Mouse (Mus musculus) 3T3-L1 (cell line): ENCODE measurements at regions not wholly inside any gene's neighbourhood (a gene's known extent, or its start where the extent isn't known, plus 50 kb on each side); places are given as distances from the start of the nearest gene placed in this dataset.

Experiments used
- DNase-seq: peaks from one replicate; pipeline ENCODE4 v3.0.0-alpha.2; 2015; ENCODE audit warnings: low read depth, low spot score

GRCm38 (mm10) chr2:123023918-123024317 lies 258.9 kb downstream of the Sqor start:
- no peak for DNase-seq

- no peak for DNase-seq
These were observed 259.3 kb downstream of the Sqor start for GRCm38 (mm10) chr2:123024380-123024779.

- DNase-seq, result no peak
These were observed 260.0 kb downstream of the Sqor start for GRCm38 (mm10) chr2:123024976-123025585.

DNA sequence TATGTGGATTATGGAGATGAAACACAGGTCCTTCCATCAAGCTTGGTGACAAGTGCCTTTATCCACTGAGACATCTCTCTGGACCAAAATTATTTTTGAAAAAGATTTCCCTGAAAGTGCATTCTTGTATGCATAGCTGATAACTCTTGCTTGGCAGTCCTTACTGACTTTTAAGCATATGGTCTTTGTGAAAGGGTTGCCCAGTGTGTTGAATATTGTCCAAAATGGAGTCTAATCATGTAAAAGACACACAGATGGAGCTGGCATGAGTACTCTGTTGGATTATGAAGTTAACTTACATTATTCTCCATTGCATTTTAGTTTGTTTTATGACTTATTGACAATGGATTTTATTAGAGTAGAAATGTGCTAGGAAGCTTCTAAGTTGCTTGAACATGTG lies 282.3 kb downstream of the Sqor start:
- no peak for DNase-seq

- no peak for DNase-seq
These were observed 299.6 kb downstream of the Sqor start for GRCm38 (mm10) chr2:123064648-123065047.

GRCm38 (mm10) chr2:123068809-123069208 lies 303.8 kb downstream of the Sqor start:
- no peak for DNase-seq

DNA sequence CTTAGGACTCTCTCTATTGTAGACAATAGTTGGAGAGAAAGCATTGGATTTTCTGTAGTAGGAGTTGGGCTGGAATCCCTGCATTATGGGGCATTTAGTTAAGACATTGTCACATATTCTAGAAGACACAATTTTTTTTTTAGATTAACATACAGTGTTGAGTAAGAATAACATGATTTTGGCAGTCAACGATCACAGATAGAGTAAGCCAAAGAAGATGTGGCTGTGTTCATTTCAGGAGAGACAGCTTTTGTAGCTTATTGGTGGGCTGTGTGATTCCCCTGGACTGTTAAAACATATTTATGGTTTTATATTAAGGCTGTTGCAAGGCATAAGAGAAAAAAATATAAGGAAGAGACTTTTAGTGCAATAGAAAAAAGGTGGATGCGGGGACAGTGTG lies 307.6 kb downstream of the Sqor start:
- no peak for DNase-seq

- no peak for DNase-seq
These were observed 308.5 kb downstream of the Sqor start for GRCm38 (mm10) chr2:123073476-123074085.

DNA sequence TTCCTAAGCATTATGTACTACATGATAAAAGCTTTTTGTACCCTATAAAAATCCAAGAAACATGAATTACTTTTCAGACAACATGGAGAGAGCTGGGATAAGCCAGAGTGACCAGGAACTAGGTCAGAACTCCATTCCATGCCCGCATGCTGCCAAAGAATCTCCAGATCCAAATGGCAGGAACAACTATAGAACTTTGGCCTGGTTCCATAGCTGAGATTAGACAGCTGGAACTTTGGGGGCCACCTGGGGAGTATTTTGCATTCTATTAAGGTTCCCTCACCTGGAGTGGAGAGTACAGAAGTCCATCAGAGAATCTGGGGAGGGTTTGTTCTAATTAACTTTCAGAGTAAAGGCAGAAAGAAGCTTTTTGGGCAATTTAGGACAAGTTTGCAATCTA lies 327.7 kb downstream of the Sqor start:
- no peak for DNase-seq

DNA sequence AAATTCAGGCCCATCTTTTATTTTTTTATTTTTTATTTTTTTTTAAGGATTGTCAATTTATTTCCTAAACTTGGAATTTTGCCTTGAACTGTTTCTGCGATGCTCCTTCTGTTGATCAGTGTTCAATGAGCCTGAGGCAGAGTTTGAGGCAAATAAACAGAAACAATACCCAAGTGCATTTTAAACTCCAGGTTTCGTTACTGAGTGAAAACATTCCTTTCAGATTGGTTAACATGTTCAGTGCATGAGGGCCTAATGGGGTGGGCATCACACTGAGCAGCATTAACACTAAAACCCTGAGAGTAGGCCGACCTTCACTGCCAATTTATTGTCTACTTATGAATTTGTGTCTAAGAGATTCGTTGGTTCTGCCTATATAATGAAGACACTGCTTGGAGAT lies 338.5 kb downstream of the Sqor start:
- DNase-seq, result no peak

DNA sequence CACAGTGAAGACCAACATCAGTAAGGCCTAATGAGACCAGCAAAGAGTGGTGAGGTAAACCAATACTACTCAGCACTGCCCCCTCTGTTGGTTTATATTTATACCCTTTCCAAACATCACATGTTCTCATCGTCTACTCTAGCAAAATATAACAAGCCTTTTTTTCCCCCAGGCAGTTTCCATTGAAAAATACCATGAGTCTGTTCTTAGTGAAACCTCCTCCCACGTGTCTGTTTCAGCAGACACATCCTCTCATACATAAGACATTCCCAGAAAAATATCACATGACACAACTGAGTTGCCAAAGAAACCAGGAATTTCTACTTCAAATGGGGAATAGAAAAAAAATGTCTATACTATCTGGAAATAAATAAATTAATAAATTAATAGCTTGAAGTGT lies 366.5 kb downstream of the Sqor start:
- peak; percentile 16 for DNase-seq

- no peak for DNase-seq
These were observed 388.1 kb downstream of the Sqor start for GRCm38 (mm10) chr2:123153170-123153569.

GRCm38 (mm10) chr2:123165384-123165783 lies 400.3 kb downstream of the Sqor start:
- DNase-seq, result no peak

DNA sequence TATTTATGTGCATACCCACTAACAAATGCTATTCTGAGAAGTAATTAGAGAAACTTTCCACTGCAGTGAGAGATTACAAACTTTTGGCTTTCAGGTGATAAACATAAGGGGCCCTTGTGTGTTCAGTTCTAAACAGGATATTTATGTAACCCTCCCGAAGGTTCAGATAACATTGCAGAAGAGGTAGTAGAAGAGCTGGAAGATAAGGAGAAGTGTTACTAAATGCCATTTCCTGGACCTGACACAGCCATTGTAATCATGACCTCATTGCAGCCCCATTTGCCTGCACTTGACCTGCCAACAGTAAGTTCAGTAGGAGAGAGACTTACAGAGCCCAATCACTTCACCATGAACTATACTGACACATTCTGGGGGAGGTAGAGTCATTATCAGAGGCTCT lies 405.6 kb downstream of the Sqor start:
- DNase-seq, result no peak

DNA sequence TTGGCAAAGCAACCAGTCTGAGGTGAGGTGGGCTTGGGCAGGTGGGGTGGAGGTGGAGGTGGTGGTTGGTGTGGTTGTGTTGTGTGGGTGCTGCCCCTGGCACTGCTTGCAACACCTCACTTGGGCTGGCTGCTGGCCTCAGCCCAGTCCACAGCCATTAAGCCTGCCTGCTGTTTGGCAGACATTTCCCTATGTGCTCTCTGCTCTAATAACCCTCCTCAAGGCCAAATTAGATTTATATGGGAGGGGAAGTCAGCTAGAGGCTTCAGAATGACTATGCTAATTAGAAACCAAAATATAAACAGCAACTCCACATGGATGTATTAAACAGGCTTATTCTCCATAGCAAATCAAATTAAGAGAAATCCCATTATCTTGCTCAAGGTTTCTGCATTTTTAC lies 417.2 kb downstream of the Sqor start:
- no peak for DNase-seq

DNA sequence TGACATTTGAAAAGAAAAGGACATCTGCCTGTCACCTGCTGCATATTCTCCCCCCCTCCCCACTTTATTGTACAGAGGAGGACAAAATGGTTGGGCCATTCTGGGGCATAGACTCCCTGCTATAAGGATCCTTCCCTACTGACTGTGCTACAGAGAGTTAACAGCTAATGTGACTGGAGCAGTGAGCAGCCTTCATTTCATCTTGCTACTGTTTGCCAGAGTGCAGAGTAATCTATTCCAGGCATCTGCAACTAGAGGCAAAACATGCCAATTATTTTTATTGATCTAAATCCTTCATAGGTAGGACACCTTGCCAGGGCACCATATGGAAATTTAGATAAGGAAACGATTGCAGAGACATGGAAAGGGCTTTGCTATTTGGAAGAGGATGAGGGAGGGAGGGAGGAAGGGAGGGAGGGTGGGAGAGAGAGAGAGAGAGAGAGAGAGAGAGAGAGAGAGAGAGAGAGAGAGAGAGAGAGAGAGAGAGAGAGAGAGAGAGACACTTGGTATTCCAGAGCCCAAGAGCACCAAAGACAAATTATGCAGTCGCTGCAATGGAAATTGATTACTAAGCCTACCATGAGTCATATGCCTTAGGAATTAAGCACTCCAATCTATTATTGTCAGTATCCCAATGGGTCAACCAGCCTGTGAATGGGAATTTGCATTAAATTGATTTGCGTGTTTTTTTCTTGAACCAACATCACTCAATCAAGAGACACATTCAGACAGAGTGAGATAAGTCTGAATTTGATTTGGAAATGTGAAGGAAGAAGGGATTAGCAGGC lies 426.0 kb downstream of the Sqor start:
- DNase-seq, result no peak

- no peak for DNase-seq
These were observed 429.5 kb downstream of the Sqor start for GRCm38 (mm10) chr2:123194533-123194932.
